Mouse (Mus musculus): ENCODE measurements around the gene 4933405L10Rik.

- TF ChIP-seq POLR2A (IDR thresholded peaks at IDR 0.05; ENCODE audit: insufficient read depth, low read depth, low read length) (no peak), CTCF (IDR thresholded peaks at IDR 0.05; ENCODE audit: insufficient read depth, low read depth, low read length) (no peak)
Observed at GRCm38 (mm10) chr8:105677891-105678290, 29.6 kb upstream of the 4933405L10Rik start.

All from olfactory bulb, adult 2 months (tissue).